Mouse (Mus musculus): ENCODE results near the gene Gm42906. TPM values are rescaled to one million over a fixed set of nuclear protein-coding genes. Genes with fewer than 3 reads are reported as not detected.

Gene Gm42906
- polyA plus RNA-seq, 1 experiment, result not detected

GRCm38 (mm10) chr5:151300286-151300685 lies 127.7 kb downstream of the Gm42906 start:
- H3K9ac ChIP-seq (ENCODE audit: low read depth, poor library complexity, severe bottlenecking), result no peak overlapping the region
- no peaks in the 10 kb centered on the region for H3K4me1 ChIP-seq (ENCODE audit: control insufficient read depth, insufficient read depth, low read length)
- no peaks in the 10 kb centered on the region for H3K36me3 ChIP-seq (ENCODE audit: control insufficient read depth, insufficient read depth, low read length, poor library complexity, severe bottlenecking)
- no peak for TF ChIP-seq EP300 (IDR thresholded peaks at IDR 0.05; ENCODE audit: insufficient read depth, low read depth, low read length)
- TF ChIP-seq POLR2A (IDR thresholded peaks at IDR 0.05; ENCODE audit: insufficient read depth, low read length), result no peak
- no peak for TF ChIP-seq CTCF (IDR thresholded peaks at IDR 0.05; ENCODE audit: low read depth, low read length)
- H3K27ac ChIP-seq (ENCODE audit: insufficient read depth, low read length), result no peak overlapping the region
- no peaks in the 10 kb centered on the region for H3K9me3 ChIP-seq (replicated peaks; ENCODE audit: control insufficient read depth, insufficient read depth, low read length, poor library complexity, severe bottlenecking)
- no peaks in the 10 kb centered on the region for H3K27me3 ChIP-seq (ENCODE audit: control insufficient read depth, insufficient read depth, low read length, poor library complexity, severe bottlenecking)
- H3K4me3 ChIP-seq (ENCODE audit: low read depth, low read length), result no peak overlapping the region

GRCm38 (mm10) chr5:151299576-151299975 lies 128.4 kb downstream of the Gm42906 start:
- no peak overlapping the region for H3K4me3 ChIP-seq (ENCODE audit: low read depth, low read length)
- no peaks in the 10 kb centered on the region for H3K36me3 ChIP-seq (ENCODE audit: control insufficient read depth, insufficient read depth, low read length, poor library complexity, severe bottlenecking)
- H3K9ac ChIP-seq (ENCODE audit: low read depth, poor library complexity, severe bottlenecking), result no peak overlapping the region
- no peak overlapping the region for H3K27ac ChIP-seq (ENCODE audit: insufficient read depth, low read length)
- no peaks in the 10 kb centered on the region for H3K9me3 ChIP-seq (replicated peaks; ENCODE audit: control insufficient read depth, insufficient read depth, low read length, poor library complexity, severe bottlenecking)
- no peak for TF ChIP-seq POLR2A (IDR thresholded peaks at IDR 0.05; ENCODE audit: insufficient read depth, low read length)
- no peak for TF ChIP-seq EP300 (IDR thresholded peaks at IDR 0.05; ENCODE audit: insufficient read depth, low read depth, low read length)
- no peak for TF ChIP-seq CTCF (IDR thresholded peaks at IDR 0.05; ENCODE audit: low read depth, low read length)
- H3K4me1 ChIP-seq (ENCODE audit: control insufficient read depth, insufficient read depth, low read length), result no peaks in the 10 kb centered on the region
- no peaks in the 10 kb centered on the region for H3K27me3 ChIP-seq (ENCODE audit: control insufficient read depth, insufficient read depth, low read length, poor library complexity, severe bottlenecking)

- H3K4me1 ChIP-seq (ENCODE audit: control insufficient read depth, insufficient read depth, low read length), result no peaks in the 10 kb centered on the region
- H3K9ac ChIP-seq (ENCODE audit: low read depth, poor library complexity, severe bottlenecking), result no peak overlapping the region
- H3K9me3 ChIP-seq (replicated peaks; ENCODE audit: control insufficient read depth, insufficient read depth, low read length, poor library complexity, severe bottlenecking), result no peaks in the 10 kb centered on the region
- TF ChIP-seq EP300 (IDR thresholded peaks at IDR 0.05; ENCODE audit: insufficient read depth, low read depth, low read length), result no peak
- H3K36me3 ChIP-seq (ENCODE audit: control insufficient read depth, insufficient read depth, low read length, poor library complexity, severe bottlenecking), result no peaks in the 10 kb centered on the region
- no peak overlapping the region for H3K4me3 ChIP-seq (ENCODE audit: low read depth, low read length)
- no peaks in the 10 kb centered on the region for H3K27me3 ChIP-seq (ENCODE audit: control insufficient read depth, insufficient read depth, low read length, poor library complexity, severe bottlenecking)
- no peak overlapping the region for H3K27ac ChIP-seq (ENCODE audit: insufficient read depth, low read length)
Measured at GRCm38 (mm10) chr5:151298371-151298770, 129.6 kb downstream of the Gm42906 start.

GRCm38 (mm10) chr5:151296244-151296643 lies 131.7 kb downstream of the Gm42906 start:
- Histone ChIP-seq H3K4me3 (ENCODE audit: low read depth, low read length) (no peak overlapping the region), H3K9me3 (replicated peaks; ENCODE audit: control insufficient read depth, insufficient read depth, low read length, poor library complexity, severe bottlenecking) (no peaks in the 10 kb centered on the region), H3K27ac (ENCODE audit: insufficient read depth, low read length) (no peak overlapping the region), H3K4me1 (ENCODE audit: control insufficient read depth, insufficient read depth, low read length) (no peaks in the 10 kb centered on the region), H3K36me3 (ENCODE audit: control insufficient read depth, insufficient read depth, low read length, poor library complexity, severe bottlenecking) (no peaks in the 10 kb centered on the region), H3K9ac (ENCODE audit: low read depth, poor library complexity, severe bottlenecking) (no peak overlapping the region), H3K27me3 (ENCODE audit: control insufficient read depth, insufficient read depth, low read length, poor library complexity, severe bottlenecking) (no peaks in the 10 kb centered on the region)
- TF ChIP-seq POLR2A (IDR thresholded peaks at IDR 0.05; ENCODE audit: insufficient read depth, low read length), result no peak
- TF ChIP-seq EP300 (IDR thresholded peaks at IDR 0.05; ENCODE audit: insufficient read depth, low read depth, low read length), result no peak
- no peak for TF ChIP-seq CTCF (IDR thresholded peaks at IDR 0.05; ENCODE audit: low read depth, low read length)

- no peak overlapping the region for H3K4me3 ChIP-seq (ENCODE audit: low read depth, low read length)
- H3K36me3 ChIP-seq (ENCODE audit: control insufficient read depth, insufficient read depth, low read length, poor library complexity, severe bottlenecking), result no peaks in the 10 kb centered on the region
- no peaks in the 10 kb centered on the region for H3K9me3 ChIP-seq (replicated peaks; ENCODE audit: control insufficient read depth, insufficient read depth, low read length, poor library complexity, severe bottlenecking)
- H3K27ac ChIP-seq (ENCODE audit: insufficient read depth, low read length), result no peak overlapping the region
- H3K27me3 ChIP-seq (ENCODE audit: control insufficient read depth, insufficient read depth, low read length, poor library complexity, severe bottlenecking), result no peaks in the 10 kb centered on the region
- H3K9ac ChIP-seq (ENCODE audit: low read depth, poor library complexity, severe bottlenecking), result no peak overlapping the region
- TF ChIP-seq POLR2A (IDR thresholded peaks at IDR 0.05; ENCODE audit: insufficient read depth, low read length) (no peak), EP300 (IDR thresholded peaks at IDR 0.05; ENCODE audit: insufficient read depth, low read depth, low read length) (no peak), CTCF (IDR thresholded peaks at IDR 0.05; ENCODE audit: low read depth, low read length) (no peak)
- H3K4me1 ChIP-seq (ENCODE audit: control insufficient read depth, insufficient read depth, low read length), result no peaks in the 10 kb centered on the region
Measured at GRCm38 (mm10) chr5:151293591-151293990, 134.4 kb downstream of the Gm42906 start.

GRCm38 (mm10) chr5:151292310-151292709 lies 135.7 kb downstream of the Gm42906 start:
- no peaks in the 10 kb centered on the region for H3K27me3 ChIP-seq (ENCODE audit: control insufficient read depth, insufficient read depth, low read length, poor library complexity, severe bottlenecking)
- H3K27ac ChIP-seq (ENCODE audit: insufficient read depth, low read length), result no peak overlapping the region
- no peaks in the 10 kb centered on the region for H3K9me3 ChIP-seq (replicated peaks; ENCODE audit: control insufficient read depth, insufficient read depth, low read length, poor library complexity, severe bottlenecking)
- H3K9ac ChIP-seq (ENCODE audit: low read depth, poor library complexity, severe bottlenecking), result no peak overlapping the region
- no peaks in the 10 kb centered on the region for H3K36me3 ChIP-seq (ENCODE audit: control insufficient read depth, insufficient read depth, low read length, poor library complexity, severe bottlenecking)
- H3K4me1 ChIP-seq (ENCODE audit: control insufficient read depth, insufficient read depth, low read length), result no peaks in the 10 kb centered on the region
- no peak overlapping the region for H3K4me3 ChIP-seq (ENCODE audit: low read depth, low read length)
- no peak for TF ChIP-seq EP300 (IDR thresholded peaks at IDR 0.05; ENCODE audit: insufficient read depth, low read depth, low read length)
- peak; percentile 67 for TF ChIP-seq CTCF (IDR thresholded peaks at IDR 0.05; ENCODE audit: low read depth, low read length)
- TF ChIP-seq POLR2A (IDR thresholded peaks at IDR 0.05; ENCODE audit: insufficient read depth, low read length), result no peak
